18 mouse cellular contexts compared by ENCODE assay signal in the genomic region with DNA sequence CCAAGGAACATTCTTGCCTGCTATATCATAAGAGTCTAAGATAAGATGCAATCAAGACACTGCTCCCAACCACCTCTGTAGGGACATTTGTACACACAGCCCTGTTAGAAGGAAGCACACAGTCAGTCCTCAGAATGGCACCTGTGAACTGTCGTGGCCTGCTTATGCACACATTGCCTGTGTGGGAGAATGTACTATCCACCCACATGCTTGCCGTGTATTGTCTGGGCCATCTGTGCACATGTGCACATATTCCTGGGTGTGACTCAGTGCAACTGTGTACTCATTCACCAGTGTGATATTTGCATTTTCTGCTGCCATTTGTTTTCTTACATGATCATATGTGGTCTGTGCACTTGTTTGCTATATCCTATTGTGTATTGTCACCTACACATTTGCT.
DNase-seq lines count a peak whose midpoint lies in the region.
"Had no signal": no experiment of that assay in that cellular context is flagged by ENCODE, and none has a peak within 500 bp of the region (broad histone marks: within the 10 kb centered on the region; RNA-seq: fewer than 3 reads in every experiment).

No protein-coding gene starts in this region.

- intact Hi-C loops in heart, postnatal 36 days (cut with DNase I), result no loop called here

- peak; percentile 48 for DNase-seq in layer of hippocampus, adult 11-12 months (ENCODE audit: low spot score)
- no peak for DNase-seq in layer of hippocampus, postnatal 25 days (ENCODE audit: extremely low spot score in 1 of 2, low spot score in 1 of 2)
- DNase-seq in brain, adult 2 months (ENCODE audit: low read depth, low spot score), result peak; percentile 31
- DNase-seq in layer of hippocampus, postnatal 14 days (ENCODE audit: low spot score in 2 of 2), result peak; percentile 7 to 36
- peak; percentile 57 for DNase-seq in thymus, postnatal 14 days
- DNase-seq in kidney, adult 18-20 months, result no peak
- no peak for DNase-seq in heart, postnatal 36 days
- DNase-seq in kidney, postnatal 25 days, result no peak
- DNase-seq: adrenal gland, postnatal 14 days; cerebellum, adult 18-20 months; cerebellum, postnatal 10 days; gastrocnemius, adult 2 months; heart, postnatal 14 days; kidney, postnatal 14 days; liver; lung, embryonic 14.5 days; lung, postnatal 14 days; midbrain, embryonic 14.5 days had no signal

Comparison
In these comparisons a context has a peak if more than half of its experiments do, and no peak if none do; other contexts are left out.
1. DNase-seq: peak in layer of hippocampus, adult 11-12 months (single experiment), brain, adult 2 months (single experiment), layer of hippocampus, postnatal 14 days (2 of 2) and thymus, postnatal 14 days (single experiment); none in layer of hippocampus, postnatal 25 days (0 of 2), kidney, adult 18-20 months (single experiment), heart, postnatal 36 days (0 of 2) and kidney, postnatal 25 days (0 of 2).